Mouse (Mus musculus): ENCODE data around the gene Ttll1. TPM values are rescaled to one million over a fixed set of nuclear protein-coding genes. Genes with fewer than 3 reads are reported as not detected.
A peak's percentile ranks its signal among the peaks of the same experiment; 100 is the strongest.

The Ttll1 gene
- total and polyA plus RNA-seq, 2 experiments from 2014 or later, result 10.7 to 25.7 TPM

- Histone ChIP-seq H3K9me3 (replicated peaks; ENCODE audit: control insufficient read depth, low read length) (no peaks in the 10 kb centered on the region), H3K4me1 (ENCODE audit: control insufficient read depth, insufficient read depth) (peaks cover 60% of the 10 kb centered on the region), H3K27ac (ENCODE audit: low read depth) (peak overlapping the region; percentile 72), H3K4me2 (ENCODE audit: low read depth, low read length) (no peak overlapping the region), H3K9ac (replicated peaks; ENCODE audit: low read depth, low read length) (no peak overlapping the region), H3K27me3 (ENCODE audit: control insufficient read depth, insufficient read depth, low read length) (no peaks in the 10 kb centered on the region), H3K4me3 (ENCODE audit: low read depth, low read length) (no peak overlapping the region), H3K36me3 (replicated peaks; ENCODE audit: control insufficient read depth, insufficient read depth, low read length) (0 out of 2 replicates have a peak, but pooled peaks cover 5% of the 10 kb centered on the region)
- ATAC-seq (ENCODE audit: insufficient read depth, low read depth), result no peak
- DNase-seq (ENCODE audit: low spot score), result no peak
- 44% methylated on average over 5 of the region's 5 CpGs for WGBS
- TF ChIP-seq EP300 (IDR thresholded peaks at IDR 0.05; ENCODE audit: low read depth) (no peak), CTCF (IDR thresholded peaks at IDR 0.05; ENCODE audit: low read depth) (no peak)
These were observed 19.1 kb upstream of the Ttll1 start for GRCm38 (mm10) chr15:83529765-83530164.

GRCm38 (mm10) chr15:83528892-83529291 is 18.2 kb upstream of the Ttll1 start:
- 0 out of 2 replicates have a peak, but pooled peaks cover 5% of the 10 kb centered on the region for H3K36me3 ChIP-seq (replicated peaks; ENCODE audit: control insufficient read depth, insufficient read depth, low read length)
- H3K27ac ChIP-seq (ENCODE audit: low read depth), result peak overlapping the region; percentile 72
- no peak for TF ChIP-seq EP300 (IDR thresholded peaks at IDR 0.05; ENCODE audit: low read depth)
- no peak for TF ChIP-seq CTCF (IDR thresholded peaks at IDR 0.05; ENCODE audit: low read depth)
- 0 out of 2 replicates have a peak overlapping the region, but pooled peaks have one; percentile 27 for H3K9ac ChIP-seq (replicated peaks; ENCODE audit: low read depth, low read length)
- H3K4me2 ChIP-seq (ENCODE audit: low read depth, low read length), result peak overlapping the region; percentile 93; the same call in 1 of the 2 replicates
- H3K9me3 ChIP-seq (replicated peaks; ENCODE audit: control insufficient read depth, low read length), result no peaks in the 10 kb centered on the region
- ATAC-seq (ENCODE audit: insufficient read depth, low read depth), result no peak
- DNase-seq (ENCODE audit: low spot score), result no peak
- peaks cover 64% of the 10 kb centered on the region for H3K4me1 ChIP-seq (ENCODE audit: control insufficient read depth, insufficient read depth)
- H3K4me3 ChIP-seq (ENCODE audit: low read depth, low read length), result no peak overlapping the region
- 38% methylated on average over 4 of the region's 4 CpGs for WGBS
- no peaks in the 10 kb centered on the region for H3K27me3 ChIP-seq (ENCODE audit: control insufficient read depth, insufficient read depth, low read length)

- Histone ChIP-seq H3K4me3 (ENCODE audit: low read depth, low read length) (peak overlapping the region; percentile 67), H3K9ac (replicated peaks; ENCODE audit: low read depth, low read length) (peak overlapping the region; percentile 77), H3K27me3 (ENCODE audit: control insufficient read depth, insufficient read depth, low read length) (no peaks in the 10 kb centered on the region), H3K9me3 (replicated peaks; ENCODE audit: control insufficient read depth, low read length) (no peaks in the 10 kb centered on the region), H3K4me2 (ENCODE audit: low read depth, low read length) (peak overlapping the region; percentile 93), H3K4me1 (ENCODE audit: control insufficient read depth, insufficient read depth) (peaks cover 70% of the 10 kb centered on the region), H3K27ac (ENCODE audit: low read depth) (0 out of 2 replicates have a peak overlapping the region, but pooled peaks have one; percentile 79), H3K36me3 (replicated peaks; ENCODE audit: control insufficient read depth, insufficient read depth, low read length) (0 out of 2 replicates have a peak, but pooled peaks cover 5% of the 10 kb centered on the region)
- no peak for DNase-seq (ENCODE audit: low spot score)
- TF ChIP-seq EP300 (IDR thresholded peaks at IDR 0.05; ENCODE audit: low read depth) (no peak), CTCF (IDR thresholded peaks at IDR 0.05; ENCODE audit: low read depth) (no peak)
- 53% methylated on average over 2 of the region's 2 CpGs for WGBS
- ATAC-seq (ENCODE audit: insufficient read depth, low read depth), result no peak
These were observed 17.1 kb upstream of the Ttll1 start for GRCm38 (mm10) chr15:83527747-83528146.

GRCm38 (mm10) chr15:83527092-83527437 is 16.4 kb upstream of the Ttll1 start:
- Histone ChIP-seq H3K4me2 (ENCODE audit: low read depth, low read length) (peak overlapping the region; percentile 93), H3K9ac (replicated peaks; ENCODE audit: low read depth, low read length) (peak overlapping the region; percentile 77), H3K27ac (ENCODE audit: low read depth) (peak overlapping the region; percentile 79), H3K27me3 (ENCODE audit: control insufficient read depth, insufficient read depth, low read length) (no peaks in the 10 kb centered on the region), H3K9me3 (replicated peaks; ENCODE audit: control insufficient read depth, low read length) (no peaks in the 10 kb centered on the region), H3K4me1 (ENCODE audit: control insufficient read depth, insufficient read depth) (peaks cover 75% of the 10 kb centered on the region), H3K4me3 (ENCODE audit: low read depth, low read length) (peak overlapping the region; percentile 67), H3K36me3 (replicated peaks; ENCODE audit: control insufficient read depth, insufficient read depth, low read length) (0 out of 2 replicates have a peak, but pooled peaks cover 5% of the 10 kb centered on the region)
- TF ChIP-seq EP300 (IDR thresholded peaks at IDR 0.05; ENCODE audit: low read depth) (no peak), CTCF (IDR thresholded peaks at IDR 0.05; ENCODE audit: low read depth) (no peak)
- WGBS, result 2% methylated on average over 26 of the region's 26 CpGs
- DNase-seq (ENCODE audit: low spot score) (no peak), ATAC-seq (ENCODE audit: insufficient read depth, low read depth) (no peak)

GRCm38 (mm10) chr15:83526424-83527091 is 15.9 kb upstream of the Ttll1 start, which contains the start of gene Bik:
TSS of gene Bik (plus strand) at chr15:83526862.
- peak; percentile 49 for ATAC-seq (ENCODE audit: insufficient read depth, low read depth)
- Histone ChIP-seq H3K9ac (replicated peaks; ENCODE audit: low read depth, low read length) (peak within 1 kb of the TSS; percentile 77), H3K27me3 (ENCODE audit: control insufficient read depth, insufficient read depth, low read length) (no peaks in the 10 kb centered on the region), H3K4me1 (ENCODE audit: control insufficient read depth, insufficient read depth) (peaks cover 75% of the 10 kb centered on the region), H3K36me3 (replicated peaks; ENCODE audit: control insufficient read depth, insufficient read depth, low read length) (0 out of 2 replicates have a peak, but pooled peaks cover under 1% of the 10 kb centered on the region), H3K9me3 (replicated peaks; ENCODE audit: control insufficient read depth, low read length) (no peaks in the 10 kb centered on the region), H3K4me3 (ENCODE audit: low read depth, low read length) (peak within 1 kb of the TSS; percentile 67), H3K27ac (ENCODE audit: low read depth) (peak within 1 kb of the TSS; percentile 97), H3K4me2 (ENCODE audit: low read depth, low read length) (peak within 1 kb of the TSS; percentile 93)
- WGBS, result 1% methylated on average over 44 of the region's 45 CpGs
- TF ChIP-seq EP300 (IDR thresholded peaks at IDR 0.05; ENCODE audit: low read depth) (no peak), CTCF (IDR thresholded peaks at IDR 0.05; ENCODE audit: low read depth) (no peak)
- peak; percentile 84 for DNase-seq (ENCODE audit: low spot score)

Measured in heart, postnatal 0 days (tissue).